Mouse (Mus musculus): ENCODE measurements around the gene Kat14. TPM values are rescaled to one million over a fixed set of nuclear protein-coding genes. Genes with fewer than 3 reads are reported as not detected.

Kat14 gene
- 10.1 TPM for polyA plus RNA-seq (2014; fragmentation: Illumina TruSeq; extraction: RNeasy Lipid Tissue Mini Kit (QIAGEN cat#74804); ENCODE audit: low read depth, low replicate concordance)

GRCm38 (mm10) chr2:144368400-144369019, at the start of gene Kat14, which contains the start of gene Pet117:
Gene Kat14 (plus strand): TSS chr2:144368983.
Gene Pet117 (plus strand): TSS chr2:144368996.

GRCm38 (mm10) chr2:144331401-144332302, 37.1 kb upstream of the Kat14 start, which contains the start of gene Ovol2:
Gene Ovol2 (minus strand): TSS chr2:144332146.

Other genes with a start within 250 kb of the Kat14 start
- 13.9 TPM for gene Mgme1, start 98.3 kb upstream of the Kat14 start, polyA plus RNA-seq (2014; fragmentation: Illumina TruSeq; extraction: RNeasy Lipid Tissue Mini Kit (QIAGEN cat#74804); ENCODE audit: low read depth, low replicate concordance)
- gene Snx5, start 98.1 kb upstream of the Kat14 start, polyA plus RNA-seq (2014; fragmentation: Illumina TruSeq; extraction: RNeasy Lipid Tissue Mini Kit (QIAGEN cat#74804); ENCODE audit: low read depth, low replicate concordance), result 262 TPM
- not detected for gene Ovol2, start 36.8 kb upstream of the Kat14 start, polyA plus RNA-seq (2014; fragmentation: Illumina TruSeq; extraction: RNeasy Lipid Tissue Mini Kit (QIAGEN cat#74804); ENCODE audit: low read depth, low replicate concordance)
- gene Pet117, start within 50 bp of the Kat14 start, polyA plus RNA-seq (2014; fragmentation: Illumina TruSeq; extraction: RNeasy Lipid Tissue Mini Kit (QIAGEN cat#74804); ENCODE audit: low read depth, low replicate concordance), result 8.5 TPM
- gene Dzank1, start 158.4 kb downstream of the Kat14 start, polyA plus RNA-seq (2014; fragmentation: Illumina TruSeq; extraction: RNeasy Lipid Tissue Mini Kit (QIAGEN cat#74804); ENCODE audit: low read depth, low replicate concordance), result 5.9 TPM
- 54.4 TPM for gene Polr3f, start 158.7 kb downstream of the Kat14 start, polyA plus RNA-seq (2014; fragmentation: Illumina TruSeq; extraction: RNeasy Lipid Tissue Mini Kit (QIAGEN cat#74804); ENCODE audit: low read depth, low replicate concordance)
- gene Rbbp9, start 181.9 kb downstream of the Kat14 start, polyA plus RNA-seq (2014; fragmentation: Illumina TruSeq; extraction: RNeasy Lipid Tissue Mini Kit (QIAGEN cat#74804); ENCODE audit: low read depth, low replicate concordance), result 126 TPM
- 134 TPM for gene Sec23b, start 187.2 kb downstream of the Kat14 start, polyA plus RNA-seq (2014; fragmentation: Illumina TruSeq; extraction: RNeasy Lipid Tissue Mini Kit (QIAGEN cat#74804); ENCODE audit: low read depth, low replicate concordance)
- 41.1 TPM for gene Smim26, start 225.1 kb downstream of the Kat14 start, polyA plus RNA-seq (2014; fragmentation: Illumina TruSeq; extraction: RNeasy Lipid Tissue Mini Kit (QIAGEN cat#74804); ENCODE audit: low read depth, low replicate concordance)
- gene Dtd1, start 230.9 kb downstream of the Kat14 start, polyA plus RNA-seq (2014; fragmentation: Illumina TruSeq; extraction: RNeasy Lipid Tissue Mini Kit (QIAGEN cat#74804); ENCODE audit: low read depth, low replicate concordance), result 18.3 TPM